Mouse (Mus musculus) skeletal muscle tissue, adult 2 months (tissue): ENCODE measurements at regions not wholly inside any gene's neighbourhood (a gene's known extent, or its start where the extent isn't known, plus 50 kb on each side); places are given as distances from the start of the nearest gene placed in this dataset.

ENCODE experiments used
- DNase-seq: peaks from one replicate; pipeline ENCODE4 v3.0.0-alpha.2; 2012; ENCODE audit warnings: low read depth, low spot score

DNA sequence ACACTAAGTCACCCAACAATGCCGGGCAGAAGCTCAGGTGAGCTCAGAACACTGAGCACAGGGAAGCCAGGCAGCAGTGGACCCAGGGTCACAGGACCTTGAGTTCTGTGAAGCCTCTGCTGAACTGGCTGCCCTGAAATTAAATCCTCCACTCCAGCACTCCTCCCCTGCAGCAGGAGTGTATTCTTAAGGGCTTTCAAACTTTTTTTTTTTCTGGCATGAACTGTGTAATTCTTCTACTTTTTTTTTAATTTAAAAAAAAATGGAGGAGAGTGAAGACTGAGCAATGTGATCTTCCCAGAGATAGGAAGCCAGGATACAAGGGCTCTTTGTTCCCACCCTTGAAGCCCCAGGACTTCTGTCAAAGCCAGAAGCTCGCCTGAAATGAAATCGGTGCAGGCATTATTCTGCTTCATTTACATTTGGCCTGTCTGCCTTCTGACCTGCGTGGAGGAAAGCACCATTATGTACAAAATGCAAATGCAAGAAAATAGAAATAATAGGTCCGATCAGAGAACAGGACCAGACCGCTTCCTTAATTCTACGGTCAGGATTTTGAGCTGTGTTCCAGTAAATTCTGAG is 331.3 kb upstream of the Mki67 start:
- no peak for DNase-seq

- peak; percentile 40 for DNase-seq
Measured at GRCm38 (mm10) chr7:136048925-136049586, 332.9 kb upstream of the Mki67 start.

GRCm38 (mm10) chr7:136049587-136049930 is 333.4 kb upstream of the Mki67 start:
- no peak for DNase-seq

GRCm38 (mm10) chr7:136050116-136050515 is 334.0 kb upstream of the Mki67 start:
- DNase-seq, result no peak

DNA sequence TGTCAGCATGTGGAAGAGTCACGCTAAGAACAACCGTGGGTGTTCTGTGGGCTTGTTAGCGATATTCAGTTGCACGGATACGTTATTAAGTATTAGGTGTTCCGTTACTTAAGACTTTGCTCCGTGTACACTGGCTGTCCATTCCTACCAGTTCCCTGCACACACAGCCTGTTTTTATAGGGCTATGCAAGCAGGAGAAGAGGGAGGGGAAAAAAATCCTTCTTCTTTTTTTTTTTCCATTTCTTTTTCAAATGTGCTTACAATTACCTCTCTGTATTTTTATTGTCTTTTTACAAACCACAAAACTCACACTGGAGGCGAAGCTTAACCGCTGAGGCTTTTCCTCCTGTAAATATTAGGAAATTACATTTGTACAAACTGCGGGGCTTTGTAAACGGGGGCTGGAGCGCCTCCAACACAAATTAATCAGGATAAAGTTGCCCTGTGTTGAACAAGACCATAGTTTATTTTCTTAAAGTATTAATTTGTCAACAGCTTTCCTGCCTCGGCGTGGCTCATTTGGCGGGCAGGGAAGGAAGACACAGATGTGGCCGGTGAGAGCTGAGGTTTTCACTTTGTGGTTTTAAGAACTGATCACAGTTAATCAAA is 340.8 kb upstream of the Mki67 start:
- DNase-seq, result no peak

DNA sequence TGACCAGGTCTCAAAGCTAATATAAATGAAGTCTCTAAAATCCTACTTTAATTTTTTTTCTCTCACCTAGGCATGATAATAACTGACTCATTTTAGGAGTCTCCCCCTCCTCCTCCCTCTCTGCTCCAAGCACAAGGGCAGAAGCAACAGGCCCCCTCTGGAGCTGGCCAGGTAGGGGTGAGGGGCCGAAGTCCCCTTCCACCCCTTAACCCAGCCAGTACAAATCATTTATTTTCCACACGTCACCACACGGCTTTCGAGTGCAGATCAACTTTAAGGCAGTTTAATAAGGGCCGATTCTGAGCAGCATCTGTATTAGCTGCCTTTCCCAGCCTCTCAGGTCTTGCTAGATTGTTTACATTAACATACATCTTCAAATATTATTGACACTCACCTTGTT is 342.2 kb upstream of the Mki67 start:
- DNase-seq, result no peak

- no peak for DNase-seq
Measured at GRCm38 (mm10) chr7:136058751-136059681, 342.9 kb upstream of the Mki67 start.

- DNase-seq, result no peak
Measured at GRCm38 (mm10) chr7:136059896-136060295, 343.7 kb upstream of the Mki67 start.

- DNase-seq, result no peak
Measured at GRCm38 (mm10) chr7:136060339-136061073, 344.3 kb upstream of the Mki67 start.

DNA sequence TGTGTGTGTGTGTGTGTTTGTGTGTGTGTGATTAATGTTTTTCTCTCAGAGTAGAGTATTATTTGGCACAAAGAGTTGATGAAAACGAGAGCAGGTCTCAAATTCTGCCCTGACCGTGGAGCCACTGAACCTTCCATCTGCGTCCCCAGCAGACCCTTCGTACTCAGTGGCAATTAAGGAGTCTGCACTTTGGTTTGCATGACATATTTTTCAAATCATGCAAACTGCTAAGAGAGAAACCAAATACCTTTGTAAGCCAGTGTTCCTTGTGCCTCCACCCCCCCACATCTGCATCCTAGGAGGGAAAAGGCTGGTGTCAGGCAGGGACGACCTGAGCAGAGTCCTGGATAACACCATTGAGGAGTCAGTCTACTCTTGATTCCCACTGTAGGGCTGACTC is 346.5 kb upstream of the Mki67 start:
- DNase-seq, result no peak

DNA sequence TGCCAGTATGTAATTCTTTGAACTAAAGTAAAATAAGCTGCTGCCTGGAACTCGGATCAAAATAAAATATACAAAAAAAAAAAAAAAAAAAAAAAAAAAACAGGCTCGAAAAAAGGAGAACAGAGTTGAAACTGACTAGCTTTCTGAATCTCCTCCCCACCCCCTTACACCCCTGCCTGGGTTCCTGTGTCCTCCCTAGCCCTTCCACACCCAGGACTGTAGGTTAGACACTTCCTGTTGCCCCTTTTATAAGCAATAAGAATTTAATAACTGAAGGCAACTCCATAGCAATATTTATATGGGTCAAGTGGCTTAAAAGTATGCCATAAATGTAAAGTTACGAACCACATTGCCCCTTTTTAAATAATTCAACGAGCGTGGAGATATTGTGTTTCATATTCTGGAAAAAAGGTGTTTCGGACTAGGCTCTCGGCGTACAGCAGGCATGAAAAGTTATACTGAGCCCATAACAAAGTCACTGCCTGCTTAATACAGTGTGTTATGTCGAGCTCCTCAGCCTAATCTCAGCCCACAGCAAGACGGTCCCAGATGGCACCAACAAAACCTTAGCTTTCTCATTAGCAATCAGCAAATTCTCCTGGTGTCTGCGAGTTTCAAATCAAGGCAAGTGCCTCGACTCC is 349.0 kb upstream of the Mki67 start:
- no peak for DNase-seq

DNA sequence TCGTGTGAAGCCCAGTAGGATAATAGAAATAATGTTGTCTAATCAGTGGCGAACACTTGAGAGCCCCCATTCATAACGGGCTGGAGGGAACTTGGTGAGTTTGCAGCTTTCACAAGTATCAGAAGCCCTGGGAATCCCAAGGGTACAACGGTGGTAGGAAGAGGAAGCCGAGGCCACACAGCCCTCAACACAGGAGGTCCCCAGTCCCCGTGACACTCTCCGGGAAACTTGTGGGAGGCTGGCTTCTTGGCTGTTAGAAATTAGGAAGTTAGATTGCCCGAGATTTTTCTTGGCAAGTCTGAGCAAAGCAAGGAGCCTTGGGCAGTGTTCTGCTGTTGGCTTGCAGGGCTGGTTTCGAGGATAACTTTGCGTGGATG is 349.5 kb upstream of the Mki67 start:
- no peak for DNase-seq

- no peak for DNase-seq
Measured at GRCm38 (mm10) chr7:136070881-136071280, 354.7 kb upstream of the Mki67 start.

GRCm38 (mm10) chr7:136071331-136071730 is 355.2 kb upstream of the Mki67 start:
- DNase-seq, result no peak

DNA sequence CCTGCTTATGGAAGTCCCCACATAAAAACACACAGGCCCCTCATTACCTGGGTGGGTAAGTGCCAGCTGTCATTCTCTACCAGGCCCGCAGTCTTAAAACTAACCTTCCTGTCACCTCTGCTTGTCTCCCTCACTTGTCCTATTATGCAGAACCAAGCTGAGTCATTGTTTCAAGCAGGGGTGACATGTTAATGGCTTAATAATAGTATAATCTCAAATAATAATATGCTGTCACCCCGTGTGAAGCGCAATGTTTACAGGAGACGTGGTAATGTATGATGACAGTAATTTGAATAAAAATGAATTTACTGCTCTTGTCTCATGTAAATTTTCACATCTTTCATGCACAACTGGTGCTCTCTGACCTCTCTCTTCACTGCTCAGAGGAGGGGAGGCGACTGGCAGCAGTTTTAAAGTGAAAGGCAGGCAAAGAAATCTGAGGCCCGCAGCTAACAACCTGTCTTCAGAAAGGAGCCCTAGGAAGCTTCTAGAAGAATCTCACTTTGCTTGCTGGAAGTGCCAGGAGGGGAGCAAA is 357.2 kb upstream of the Mki67 start:
- DNase-seq, result no peak

DNA sequence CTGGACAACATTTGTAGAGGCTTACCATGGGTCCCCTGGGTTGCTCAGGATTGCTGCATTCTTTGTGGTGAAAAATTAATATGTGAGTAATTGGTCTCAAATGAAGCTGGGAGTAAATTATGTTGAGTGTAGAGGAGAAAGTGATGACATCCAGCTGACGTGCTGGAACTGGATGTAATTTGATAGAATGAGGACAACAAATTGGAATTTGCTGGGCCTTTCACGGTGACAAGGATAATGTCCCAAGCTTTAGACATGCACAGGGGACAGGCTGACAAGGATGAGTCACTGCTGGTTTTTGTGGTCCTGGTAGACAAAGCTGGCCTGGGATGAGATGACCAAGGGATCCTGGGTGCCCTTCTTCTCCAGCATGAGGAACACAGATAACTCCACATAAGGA is 357.9 kb upstream of the Mki67 start:
- no peak for DNase-seq

DNA sequence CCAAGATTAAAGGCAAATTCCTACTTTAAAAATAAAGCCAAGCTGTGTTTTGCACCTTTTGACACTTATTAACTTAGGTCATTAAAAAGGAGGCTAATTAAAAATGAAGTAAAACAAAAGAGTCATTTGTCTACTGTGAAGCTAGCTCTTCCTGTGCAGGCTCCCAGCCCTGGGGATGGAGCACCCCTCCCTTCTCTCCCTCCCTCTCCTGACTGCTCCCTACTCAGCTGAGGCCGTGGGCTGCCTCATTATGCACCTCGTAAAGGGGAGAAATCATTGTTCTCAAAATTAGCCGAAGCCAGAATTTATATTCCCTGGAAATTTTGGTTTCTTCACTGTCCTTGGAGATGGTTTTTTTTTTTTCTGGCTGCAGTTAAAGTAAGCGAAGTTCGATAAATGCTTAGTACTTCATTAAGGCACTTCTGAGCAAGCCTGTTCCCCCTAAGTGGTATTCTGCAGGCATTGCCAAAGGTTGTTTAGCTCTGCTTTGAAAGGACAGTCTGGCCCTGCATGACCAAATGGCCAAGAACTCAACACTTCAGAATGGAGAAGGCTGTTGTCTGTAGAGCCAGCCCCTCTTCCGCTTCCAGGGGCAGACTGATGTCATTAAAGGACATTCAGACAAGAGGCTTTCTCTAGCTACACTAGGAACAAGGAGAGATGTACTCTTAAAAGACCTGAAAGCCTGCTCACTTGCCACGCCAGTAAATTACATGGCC is 365.5 kb upstream of the Mki67 start:
- DNase-seq, result no peak

GRCm38 (mm10) chr7:136082253-136082867 is 366.2 kb upstream of the Mki67 start:
- no peak for DNase-seq

DNA sequence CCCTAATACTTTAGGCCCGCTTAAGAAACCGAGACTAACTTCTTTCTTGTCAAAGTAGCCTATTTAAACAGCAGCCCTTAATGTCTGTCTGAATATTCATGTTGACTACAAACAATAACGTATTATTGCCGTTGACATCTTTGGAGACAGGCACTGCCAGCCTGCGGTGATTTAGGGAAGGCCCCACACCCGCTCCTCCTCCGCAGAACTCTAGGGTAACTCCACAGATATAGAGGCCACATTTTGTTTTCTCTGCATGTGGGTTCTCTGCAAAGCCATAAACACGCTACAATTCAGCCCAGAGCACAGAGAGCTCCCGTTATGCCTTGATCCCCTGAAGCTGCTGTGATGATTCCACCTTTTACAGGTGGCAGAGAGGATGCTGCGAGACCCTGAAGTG is 366.8 kb upstream of the Mki67 start:
- DNase-seq, result no peak
